In the genomic region with DNA sequence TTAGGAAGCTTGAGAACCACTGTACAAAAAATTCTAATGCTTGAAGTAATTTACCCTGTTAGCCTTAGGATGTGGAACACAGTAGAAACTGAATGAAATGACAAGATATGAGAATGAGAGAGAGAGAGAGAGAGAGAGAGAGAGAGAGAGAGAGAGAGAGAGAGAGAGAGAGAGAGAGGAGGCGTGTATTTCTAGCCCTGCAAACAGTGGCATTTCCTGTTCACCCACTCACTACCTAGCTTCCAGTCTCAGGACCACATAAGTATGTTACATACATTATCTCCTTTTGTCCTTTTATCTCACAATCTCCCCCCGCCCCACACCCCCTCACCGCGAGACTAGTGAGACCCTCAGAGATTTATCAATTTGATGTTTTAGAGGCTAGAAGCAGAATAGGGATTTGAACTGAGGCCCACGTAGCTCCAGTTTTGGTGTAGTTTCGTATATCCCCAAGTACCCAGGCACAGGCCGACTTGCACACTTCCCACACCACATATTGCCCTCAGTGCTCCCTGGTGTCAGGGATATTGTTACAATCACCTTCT, we compare ENCODE assay signal across 12 mouse cellular contexts. TPM values are rescaled to one million over a fixed set of nuclear protein-coding genes. Genes with fewer than 3 reads are reported as not detected.
DNase-seq lines count a peak whose midpoint lies in the region; ATAC-seq and TF ChIP-seq lines count a peak whose summit lies in the region.
"Had no signal": no experiment of that assay in that cellular context is flagged by ENCODE, and none has a peak within 500 bp of the region (broad histone marks: within the 10 kb centered on the region; RNA-seq: fewer than 3 reads in every experiment).

No protein-coding gene starts in this region.

- H3K36me3 ChIP-seq in intestine, embryonic 15.5 days: no peaks in the 10 kb centered on the region
- no peaks in the 10 kb centered on the region for H3K36me3 ChIP-seq in intestine, postnatal 0 days (ENCODE audit: control insufficient read depth, insufficient read depth)
- H3K36me3 ChIP-seq in macrophage (ENCODE audit: inconsistent target): no peaks in the 10 kb centered on the region
- no peaks in the 10 kb centered on the region for H3K36me3 ChIP-seq in midbrain, embryonic 10.5 days
- H3K36me3 ChIP-seq in forebrain, embryonic 12.5 days (replicated peaks): no peaks in the 10 kb centered on the region

- no peak for TF ChIP-seq POLR2A in bone marrow, adult 2 months (IDR thresholded peaks at IDR 0.05; ENCODE audit: borderline replicate concordance, control insufficient read depth, low read depth, low read length)

- H3K27me3 ChIP-seq in intestine, embryonic 15.5 days (replicated peaks): no peaks in the 10 kb centered on the region
- H3K27me3 ChIP-seq in intestine, postnatal 0 days (replicated peaks; ENCODE audit: control insufficient read depth, insufficient read depth, low read length): no peaks in the 10 kb centered on the region
- H3K27me3 ChIP-seq in midbrain, embryonic 10.5 days (ENCODE audit: low read depth, poor library complexity, severe bottlenecking): no peaks in the 10 kb centered on the region
- 0 out of 2 replicates have a peak, but pooled peaks cover 2% of the 10 kb centered on the region for H3K27me3 ChIP-seq in forebrain, embryonic 12.5 days

- no peak overlapping the region for H3K9ac ChIP-seq in intestine, embryonic 15.5 days
- no peak overlapping the region for H3K9ac ChIP-seq in intestine, postnatal 0 days (ENCODE audit: low read depth, low read length)
- no peak overlapping the region for H3K9ac ChIP-seq in forebrain, embryonic 12.5 days
- H3K9ac ChIP-seq: liver, embryonic 14.5 days had no signal

- H3K27ac ChIP-seq in intestine, embryonic 15.5 days: no peak overlapping the region
- no peak overlapping the region; the same call in 1 of the 2 replicates for H3K27ac ChIP-seq in intestine, postnatal 0 days (ENCODE audit: low read depth, low read length)
- H3K27ac ChIP-seq in bone marrow, adult 2 months (ENCODE audit: control insufficient read depth, insufficient read depth, low read depth, low read length, poor library complexity): peak overlapping the region; percentile 46; the same call in 1 of the 2 replicates
- H3K27ac ChIP-seq in macrophage: peak overlapping the region; percentile 83
- no peak overlapping the region for H3K27ac ChIP-seq in midbrain, embryonic 10.5 days (replicated peaks)
- H3K27ac ChIP-seq in forebrain, embryonic 12.5 days: no peak overlapping the region
- H3K27ac ChIP-seq: liver, embryonic 14.5 days had no signal

- no peak overlapping the region for H3K4me3 ChIP-seq in intestine, embryonic 15.5 days (replicated peaks)
- H3K4me3 ChIP-seq in intestine, postnatal 0 days (ENCODE audit: low read depth, low read length): no peak overlapping the region
- H3K4me3 ChIP-seq in bone marrow, adult 2 months (replicated peaks; ENCODE audit: control insufficient read depth, low read depth, low read length): peak overlapping the region; percentile 26
- H3K4me3 ChIP-seq in macrophage (ENCODE audit: inconsistent target): peak overlapping the region; percentile 19; the same call in 1 of the 2 replicates
- no peak overlapping the region for H3K4me3 ChIP-seq in midbrain, embryonic 10.5 days
- no peak overlapping the region for H3K4me3 ChIP-seq in forebrain, embryonic 12.5 days (replicated peaks)

- peaks cover 6% of the 10 kb centered on the region for H3K4me1 ChIP-seq in intestine, embryonic 15.5 days (replicated peaks)
- H3K4me1 ChIP-seq in intestine, postnatal 0 days (replicated peaks; ENCODE audit: control insufficient read depth, insufficient read depth, low read length): peaks cover 3% of the 10 kb centered on the region; the same call in 1 of the 2 replicates
- H3K4me1 ChIP-seq in bone marrow, adult 2 months (ENCODE audit: control insufficient read depth, insufficient read depth, low read length): peaks cover 2% of the 10 kb centered on the region
- H3K4me1 ChIP-seq in midbrain, embryonic 10.5 days: peaks cover 3% of the 10 kb centered on the region; the same call in 1 of the 2 replicates
- 0 out of 2 replicates have a peak, but pooled peaks cover 2% of the 10 kb centered on the region for H3K4me1 ChIP-seq in forebrain, embryonic 12.5 days

- TF ChIP-seq CTCF in intestine, postnatal 0 days (IDR thresholded peaks at IDR 0.05; ENCODE audit: low read depth): no peak
- TF ChIP-seq CTCF in bone marrow, adult 2 months (IDR thresholded peaks at IDR 0.05; ENCODE audit: control insufficient read depth, insufficient read depth, low read length): no peak

- ATAC-seq in intestine, embryonic 15.5 days: no peak
- no peak for ATAC-seq in intestine, postnatal 0 days
- no peak for ATAC-seq in forebrain, embryonic 12.5 days (ENCODE audit: low FRiP score)

- H3K9me3 ChIP-seq in intestine, embryonic 15.5 days: no peaks in the 10 kb centered on the region
- no peaks in the 10 kb centered on the region for H3K9me3 ChIP-seq in intestine, postnatal 0 days (ENCODE audit: control insufficient read depth)
- H3K9me3 ChIP-seq in midbrain, embryonic 10.5 days (replicated peaks): no peaks in the 10 kb centered on the region
- no peaks in the 10 kb centered on the region for H3K9me3 ChIP-seq in forebrain, embryonic 12.5 days

- DNase-seq in CD4-positive helper T cell, adult 2 months (ENCODE audit: low read depth, low spot score): peak; percentile 78
- DNase-seq in midbrain, embryonic 10.5 days (ENCODE audit: low spot score): no peak
- DNase-seq in layer of hippocampus, adult 9-11 months: no peak
- DNase-seq: heart, postnatal 4 days; kidney, adult 18-20 months; right cerebral cortex, postnatal 4 days had no signal

- 0 out of 2 replicates have a peak overlapping the region, but pooled peaks have one; percentile 26 for H3K4me2 ChIP-seq in intestine, embryonic 15.5 days (replicated peaks)
- H3K4me2 ChIP-seq in intestine, postnatal 0 days (replicated peaks; ENCODE audit: low read depth): no peak overlapping the region
- H3K4me2 ChIP-seq in forebrain, embryonic 12.5 days: no peak overlapping the region

- 74% methylated on average over 7 of the region's 7 CpGs for WGBS in intestine, embryonic 15.5 days
- 84% methylated on average over 7 of the region's 7 CpGs for WGBS in intestine, postnatal 0 days
- WGBS in bone marrow, adult 2 months: 54% methylated on average over 7 of the region's 7 CpGs
- WGBS in macrophage (ENCODE audit: missing documents): 67% methylated on average over 6 of the region's 7 CpGs
- 92% methylated on average over 7 of the region's 7 CpGs for WGBS in midbrain, embryonic 10.5 days
- 90% methylated on average over 7 of the region's 7 CpGs for WGBS in forebrain, embryonic 12.5 days

- H3K79me2 ChIP-seq in macrophage (ENCODE audit: inconsistent target): no peaks in the 10 kb centered on the region

RNA-seq across cellular contexts. Expression of gene Dusp6, which starts 21.7 kb away (rescaled TPM):
- 33.5 and 38.1 TPM in 2 replicates for polyA plus RNA-seq in intestine, embryonic 15.5 days (2015; fragmentation: Nextera tagmentation; extraction: Ambion mirVana)
- polyA plus RNA-seq in intestine, postnatal 0 days (2015; fragmentation: Nextera tagmentation; extraction: Ambion mirVana): 27.9 and 34.6 TPM in 2 replicates
- 19.3 and 43.1 TPM in 2 replicates for polyA plus RNA-seq in bone marrow, adult 2 months (2011; ENCODE audit: insufficient read depth, insufficient read length, low replicate concordance, missing spikeins)
- total RNA-seq in macrophage (2018; cell fraction: chromatin; rRNA removed): 10 to 100 TPM in 5 of 26 experiments, 1 to 10 TPM in 18, under 1 TPM in 3; 0.54 to 35.4 (median 3.9) TPM
- 10 to 100 TPM in 15 of 26 experiments, 1 to 10 TPM in 11; 1.7 to 21.0 (median 10.7) TPM for total RNA-seq in macrophage (2018; cell fraction: cytosol; rRNA removed)
- total RNA-seq in macrophage (2018; cell fraction: nucleus; rRNA removed): 100 to 1,000 TPM in 1 of 26 experiments, 10 to 100 TPM in 6, 1 to 10 TPM in 19; 1.8 to 134 (median 8.0) TPM
- 5.0 to 150 TPM (median 6.0 TPM) in 3 replicates for polyA plus RNA-seq in macrophage (2018)
- 52.1 and 66.0 TPM in 2 replicates for polyA plus RNA-seq in midbrain, embryonic 10.5 days (2016; fragmentation: Nextera tagmentation; extraction: Ambion mirVana)
- polyA plus RNA-seq in forebrain, embryonic 12.5 days (2016; fragmentation: Nextera tagmentation; extraction: Ambion mirVana): 37.1 and 40.0 TPM in 2 replicates

Comparison
In these comparisons a context has a peak if more than half of its experiments do, and no peak if none do; other contexts are left out.
1. H3K27ac ChIP-seq: peak in bone marrow, adult 2 months (single experiment) and macrophage (single experiment); none in intestine, embryonic 15.5 days (single experiment), intestine, postnatal 0 days (single experiment), midbrain, embryonic 10.5 days (single experiment) and forebrain, embryonic 12.5 days (single experiment).
2. H3K4me3 ChIP-seq: peak in bone marrow, adult 2 months (single experiment) and macrophage (single experiment); none in intestine, embryonic 15.5 days (single experiment), intestine, postnatal 0 days (single experiment), midbrain, embryonic 10.5 days (single experiment) and forebrain, embryonic 12.5 days (single experiment).